Mouse (Mus musculus) adrenal gland, postnatal 10 days (tissue): ENCODE results near the gene Olfr1392. TPM values are rescaled to one million over a fixed set of nuclear protein-coding genes. Genes with fewer than 3 reads are reported as not detected.

Experiments
- DNase-seq: peaks from one replicate; pipeline ENCODE4 v3.0.0; 2021; ENCODE audit warnings: mixed read lengths
- total RNA-seq, 2 experiments: library from RNA; stranded (reverse); gene quantifications; 2 replicates each; pipeline ENCODE4 v1.2.3; 2021

Gene Olfr1392
- total RNA-seq, 2 experiments from 2014 or later: not detected

DNA sequence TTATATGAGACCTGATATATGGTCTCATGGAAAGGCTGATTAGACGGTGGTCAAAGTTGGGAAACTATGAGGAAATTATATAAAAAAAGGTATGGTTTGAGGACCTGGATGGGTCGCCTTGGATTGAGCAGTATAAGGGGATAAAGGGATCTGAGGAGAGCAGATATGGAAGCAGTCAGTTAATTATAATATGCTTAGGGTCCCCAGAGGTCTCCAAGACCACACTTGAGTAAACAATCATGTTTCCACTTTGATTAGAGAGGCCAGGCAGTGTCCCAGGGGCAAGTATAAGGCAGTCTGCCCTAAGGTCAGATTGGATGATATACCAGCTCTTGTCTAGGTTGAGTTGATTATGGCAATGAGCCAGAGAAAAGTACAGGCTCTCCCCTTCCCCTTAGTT, 37.4 kb downstream of the Olfr1392 start, which contains the start of gene Olfr1391:
TSS of gene Olfr1391 (plus strand) at position 301 of the 400 bp plus-strand sequence.
- DNase-seq: no peak

DNA sequence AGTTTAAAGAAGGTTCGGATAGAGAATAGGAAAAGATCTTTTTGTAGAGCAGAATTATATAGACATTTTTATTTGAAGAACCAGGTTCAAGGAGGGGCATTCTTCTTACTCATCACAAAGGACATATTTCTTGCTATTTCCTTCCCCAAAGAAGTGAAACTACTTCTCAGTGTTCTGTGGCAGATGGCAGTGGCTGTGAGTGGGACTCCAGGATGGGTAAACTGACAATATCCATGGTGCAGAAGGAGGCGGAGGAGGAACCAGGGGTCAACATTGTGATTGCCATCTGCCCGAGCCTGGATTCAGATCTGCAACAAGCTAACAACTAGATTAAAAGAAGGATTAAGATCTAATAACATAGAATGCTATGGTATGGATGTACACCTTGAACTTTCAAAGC, 41.6 kb downstream of the Olfr1392 start:
- DNase-seq: no peak

DNA sequence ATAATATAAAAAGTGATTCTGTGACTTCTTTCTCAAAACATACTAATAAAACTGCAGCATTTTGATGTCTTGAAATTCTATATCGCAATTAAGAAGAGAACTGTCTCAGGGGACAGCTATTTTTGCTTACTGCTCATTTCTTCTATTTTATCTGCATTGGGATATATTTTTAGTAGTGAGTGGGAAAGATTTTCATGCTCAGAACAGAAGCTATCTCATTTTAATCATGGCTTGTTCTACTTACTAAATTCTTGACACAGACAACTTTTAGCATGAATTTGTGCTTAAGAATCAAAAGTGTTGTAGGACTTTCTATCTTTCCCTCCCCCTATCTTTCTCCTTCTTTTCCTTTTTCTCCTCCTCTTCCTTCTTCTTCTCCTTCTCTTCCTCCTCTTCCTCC, 44.6 kb downstream of the Olfr1392 start:
- no peak for DNase-seq

DNA sequence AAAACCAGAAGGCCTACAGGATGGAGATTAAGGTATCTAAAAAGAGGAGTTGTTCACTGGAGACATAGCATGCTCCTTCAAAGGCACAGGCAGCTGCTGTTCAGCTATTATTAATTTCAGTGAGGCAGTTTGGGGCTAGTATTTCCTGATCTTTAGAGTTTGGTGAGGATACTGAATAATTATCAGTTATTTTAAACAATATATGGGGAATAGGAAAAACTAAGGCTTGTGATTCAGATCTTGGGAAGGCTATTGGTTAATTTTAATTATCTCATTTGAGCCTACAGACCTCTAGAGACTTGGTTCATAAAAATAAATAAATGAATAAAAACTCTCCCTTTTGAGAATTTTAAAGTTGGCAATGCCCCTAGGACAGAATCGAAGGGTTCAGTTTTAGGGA, 49.8 kb downstream of the Olfr1392 start, which contains the start of gene Olfr1390:
TSS of gene Olfr1390 (plus strand) at position 301 of the 400 bp plus-strand sequence.
- DNase-seq: no peak

DNA sequence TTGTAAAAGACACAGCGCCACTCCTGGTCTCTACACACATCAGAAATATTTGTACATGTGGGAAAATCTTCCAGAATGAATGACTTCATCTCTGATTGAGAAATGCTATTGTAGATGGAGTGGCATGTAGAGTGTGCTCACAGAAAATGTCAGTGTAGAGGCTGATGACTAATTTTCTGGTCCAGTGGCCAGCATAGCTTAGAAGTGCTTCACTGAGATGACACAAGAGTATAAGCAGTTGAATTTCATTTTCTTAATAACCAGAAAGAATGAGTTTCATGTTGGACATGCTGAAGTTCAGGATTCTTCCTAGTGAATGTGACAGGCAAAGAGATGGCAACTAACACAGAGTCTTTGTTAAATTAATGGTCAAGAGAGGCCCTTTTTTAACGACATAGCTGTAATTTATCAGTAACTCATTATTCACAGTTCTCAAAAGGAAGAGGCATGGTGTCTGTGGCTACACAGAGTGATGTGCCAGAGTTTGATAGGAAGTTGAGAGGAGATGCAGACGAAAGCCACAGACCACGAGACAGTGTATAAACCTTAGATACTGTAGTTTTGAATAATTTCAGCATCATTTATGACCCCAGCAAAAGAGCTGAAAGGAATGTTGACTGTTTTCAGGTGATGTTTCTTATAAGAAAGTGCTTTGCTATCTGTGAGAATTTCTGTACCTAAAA, 52.2 kb downstream of the Olfr1392 start:
- no peak for DNase-seq

Other genes starting within 250 kb of the Olfr1392 start
- gene 9930111J21Rik2, start 234.0 kb upstream of the Olfr1392 start, total RNA-seq: 1 to 10 TPM; 3.2 TPM
- gene Tgtp2, start 221.1 kb upstream of the Olfr1392 start, total RNA-seq: 1 to 10 TPM; 1.2 to 1.3 TPM
- 1 to 10 TPM; 5.2 to 5.7 TPM for gene Ifi47, start 208.7 kb upstream of the Olfr1392 start, total RNA-seq
- under 1 TPM; 0.27 to 0.45 TPM for gene Olfr1396, start 170.4 kb upstream of the Olfr1392 start, total RNA-seq
- not detected for gene Olfr1395, start 143.0 kb upstream of the Olfr1392 start, total RNA-seq
- not detected for gene Olfr1394, start 130.9 kb upstream of the Olfr1392 start, total RNA-seq
- 10 to 100 TPM; 34.5 to 37.6 TPM for gene Btnl9, start 98.1 kb upstream of the Olfr1392 start, total RNA-seq
- gene Zfp62, start 82.0 kb upstream of the Olfr1392 start, total RNA-seq: 10 to 100 TPM; 29.8 to 38.1 TPM
- gene Mgat1, start 41.1 kb upstream of the Olfr1392 start, total RNA-seq: 100 to 1,000 TPM in 1 of 2 experiments, 10 to 100 TPM in 1; 87.9 to 101 TPM
- not detected for gene Olfr1393, start 7.0 kb upstream of the Olfr1392 start, total RNA-seq
- gene Olfr10, start 19.5 kb downstream of the Olfr1392 start, total RNA-seq: not detected
- not detected for gene Olfr1391, start 37.5 kb downstream of the Olfr1392 start, total RNA-seq
- gene Olfr1390, start 49.9 kb downstream of the Olfr1392 start, total RNA-seq: not detected
- not detected for gene Olfr1389, start 137.8 kb downstream of the Olfr1392 start, total RNA-seq
- under 1 TPM in 1 of 2 experiments, not detected in 1; 0.21 TPM for gene Olfr1388, start 151.3 kb downstream of the Olfr1392 start, total RNA-seq
- gene Olfr1387, start 170.1 kb downstream of the Olfr1392 start, total RNA-seq: not detected
- gene Olfr1386, start 179.8 kb downstream of the Olfr1392 start, total RNA-seq: not detected
- gene Olfr1385, start 203.8 kb downstream of the Olfr1392 start, total RNA-seq: not detected
- not detected for gene Olfr1384, start 221.4 kb downstream of the Olfr1392 start, total RNA-seq
- gene Olfr1383, start 234.4 kb downstream of the Olfr1392 start, total RNA-seq: not detected
- gene Olfr1382, start 243.0 kb downstream of the Olfr1392 start, total RNA-seq: not detected